9 mouse cellular contexts compared by ENCODE assay signal in the genomic region with DNA sequence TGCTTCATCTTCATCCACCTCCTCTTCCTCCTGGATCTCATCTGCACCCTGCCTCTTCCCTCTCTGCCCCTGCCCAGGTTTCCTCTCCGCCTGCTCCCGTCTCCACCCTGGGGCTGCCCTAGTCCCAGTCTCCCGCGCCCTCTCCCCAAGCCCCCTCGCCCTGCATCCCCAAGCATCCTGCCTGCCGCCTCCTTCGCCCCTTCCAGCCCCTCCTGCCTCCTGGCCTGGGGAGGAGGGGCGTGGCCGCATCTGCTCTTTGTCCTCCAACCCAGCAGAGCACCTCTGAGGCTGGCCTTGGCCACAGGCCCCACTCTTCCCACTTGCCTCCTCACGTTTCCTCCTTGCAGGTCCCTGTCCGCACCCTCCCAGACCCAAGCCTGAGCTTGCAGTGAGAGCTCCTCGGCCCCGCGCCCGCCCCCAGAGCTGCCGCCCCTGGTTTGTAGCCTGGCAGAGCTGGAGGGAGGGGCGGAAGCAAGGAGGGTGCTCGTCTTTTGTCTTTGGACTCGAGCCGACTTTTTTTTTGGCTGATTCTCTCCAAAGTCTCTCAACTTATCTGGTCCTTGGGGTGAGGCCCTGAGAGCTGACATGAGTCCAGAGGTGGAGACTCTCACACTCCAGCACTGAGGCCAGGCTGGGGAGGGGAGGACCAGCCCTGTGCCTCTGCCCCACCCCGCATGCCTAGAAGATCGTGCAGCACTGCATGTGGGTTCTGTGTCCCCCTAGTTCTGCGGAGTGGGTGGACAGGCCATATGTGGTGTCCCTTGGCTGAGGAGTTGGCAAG. TPM values are rescaled to one million over a fixed set of nuclear protein-coding genes. Genes with fewer than 3 reads are reported as not detected.
DNase-seq lines count a peak whose midpoint lies in the region; ATAC-seq and TF ChIP-seq lines count a peak whose summit lies in the region.
"Had no signal": no experiment of that assay in that cellular context is flagged by ENCODE, and none has a peak within 500 bp of the region (broad histone marks: within the 10 kb centered on the region; RNA-seq: fewer than 3 reads in every experiment).

No protein-coding gene starts in this region.

- DNase-seq in adrenal gland, adult (ENCODE audit: inconsistent age in 2 of 2, low spot score in 1 of 2): peak; percentile 81 to 97
- DNase-seq in left cerebral cortex, postnatal 14 days (ENCODE audit: low spot score in 2 of 2): peak; percentile 66 to 69
- peak; percentile 88 for DNase-seq in midbrain, embryonic 11.5 days (ENCODE audit: low spot score, missing footprints)
- DNase-seq in telencephalon, adult 2 months (ENCODE audit: low read depth, low spot score): peak; percentile 75
- no peak for DNase-seq in thymus, postnatal 10 days (ENCODE audit: low spot score in 2 of 2)

- no peaks in the 10 kb centered on the region for H3K9me3 ChIP-seq in E14TG2a.4 (ENCODE audit: low read length)
- no peaks in the 10 kb centered on the region for H3K9me3 ChIP-seq in embryonic facial prominence, embryonic 15.5 days (replicated peaks)
- H3K9me3 ChIP-seq in heart, embryonic 15.5 days (replicated peaks): no peaks in the 10 kb centered on the region
- H3K9me3 ChIP-seq in midbrain, embryonic 11.5 days (ENCODE audit: control insufficient read depth, low read length): no peaks in the 10 kb centered on the region

- peak overlapping the region; percentile 9; the same call in 1 of the 2 replicates for H3K9ac ChIP-seq in embryonic facial prominence, embryonic 15.5 days
- H3K9ac ChIP-seq in heart, embryonic 15.5 days: peak overlapping the region; percentile 43
- peak overlapping the region; percentile 54 for H3K9ac ChIP-seq in midbrain, embryonic 11.5 days (ENCODE audit: low read length)

- H3K27ac ChIP-seq in embryonic facial prominence, embryonic 15.5 days (replicated peaks): peak overlapping the region; percentile 78
- peak overlapping the region; percentile 81 for H3K27ac ChIP-seq in heart, embryonic 15.5 days
- H3K27ac ChIP-seq in midbrain, embryonic 11.5 days (ENCODE audit: low read depth, low read length): peak overlapping the region; percentile 68

- H3K4me2 ChIP-seq in embryonic facial prominence, embryonic 15.5 days (replicated peaks): peak overlapping the region; percentile 61
- peak overlapping the region; percentile 63 for H3K4me2 ChIP-seq in heart, embryonic 15.5 days
- peak overlapping the region; percentile 48 for H3K4me2 ChIP-seq in midbrain, embryonic 11.5 days

- ATAC-seq in embryonic facial prominence, embryonic 15.5 days (ENCODE audit: insufficient number of reproducible peaks, low FRiP score, low TSS enrichment, low read depth): peak; percentile 26
- peak; percentile 29 for ATAC-seq in heart, embryonic 15.5 days (replicated peaks; ENCODE audit: insufficient number of reproducible peaks, insufficient read depth, low FRiP score, low read depth)
- peak; percentile 24; the same call in 1 of the 2 replicates for ATAC-seq in midbrain, embryonic 11.5 days (ENCODE audit: low FRiP score)

- TF ChIP-seq CTCF in E14TG2a.4 (conservative IDR thresholded peaks at IDR 0.05; ENCODE audit: low read length): no peak

- intact Hi-C loops in left cerebral cortex, postnatal 14 days (cut with DNase I): no loop called here

- 20% methylated on average over 23 of the region's 23 CpGs for WGBS in embryonic facial prominence, embryonic 15.5 days
- WGBS in heart, embryonic 15.5 days: 15% methylated on average over 23 of the region's 23 CpGs
- 16% methylated on average over 23 of the region's 23 CpGs for WGBS in midbrain, embryonic 11.5 days

- peaks cover 15% of the 10 kb centered on the region; the same call in 1 of the 2 replicates for H3K27me3 ChIP-seq in E14TG2a.4 (ENCODE audit: insufficient read depth, low read length)
- H3K27me3 ChIP-seq in embryonic facial prominence, embryonic 15.5 days: no peaks in the 10 kb centered on the region
- H3K27me3 ChIP-seq in heart, embryonic 15.5 days: peaks cover 4% of the 10 kb centered on the region
- no peaks in the 10 kb centered on the region for H3K27me3 ChIP-seq in midbrain, embryonic 11.5 days (ENCODE audit: control insufficient read depth, insufficient read depth, low read length)

- H3K4me1 ChIP-seq in E14TG2a.4 (replicated peaks; ENCODE audit: low read depth, low read length): peaks cover 81% of the 10 kb centered on the region
- H3K4me1 ChIP-seq in embryonic facial prominence, embryonic 15.5 days: peaks cover 39% of the 10 kb centered on the region
- peaks cover 56% of the 10 kb centered on the region for H3K4me1 ChIP-seq in heart, embryonic 15.5 days (replicated peaks)
- H3K4me1 ChIP-seq in midbrain, embryonic 11.5 days (ENCODE audit: control insufficient read depth, insufficient read depth, low read length): peaks cover 37% of the 10 kb centered on the region

- H3K4me3 ChIP-seq in E14TG2a.4 (replicated peaks; ENCODE audit: low read length): peak overlapping the region; percentile 72
- peak overlapping the region; percentile 34 for H3K4me3 ChIP-seq in embryonic facial prominence, embryonic 15.5 days (replicated peaks)
- H3K4me3 ChIP-seq in heart, embryonic 15.5 days: peak overlapping the region; percentile 36
- H3K4me3 ChIP-seq in midbrain, embryonic 11.5 days (ENCODE audit: low read depth, low read length): peak overlapping the region; percentile 25

- peaks cover 35% of the 10 kb centered on the region for H3K36me3 ChIP-seq in E14TG2a.4 (ENCODE audit: insufficient read depth, low read length)
- H3K36me3 ChIP-seq in embryonic facial prominence, embryonic 15.5 days: peaks cover 30% of the 10 kb centered on the region
- H3K36me3 ChIP-seq in heart, embryonic 15.5 days: peaks cover 6% of the 10 kb centered on the region
- H3K36me3 ChIP-seq in midbrain, embryonic 11.5 days (ENCODE audit: control insufficient read depth, insufficient read depth, low read length): peaks cover 5% of the 10 kb centered on the region

RNA-seq across cellular contexts. Expression of a gene that starts 9.1 kb away (rescaled TPM):
- polyA plus RNA-seq in embryonic facial prominence, embryonic 15.5 days (2015; fragmentation: Nextera tagmentation; extraction: Ambion mirVana): 59.0 and 62.5 TPM in 2 replicates
- 19.1 and 28.5 TPM in 2 replicates for polyA plus RNA-seq in heart, embryonic 15.5 days (2015; fragmentation: Nextera tagmentation; extraction: Ambion mirVana)
- 100 to 1,000 TPM; 288 to 291 TPM for total RNA-seq in left cerebral cortex, postnatal 14 days (2021)
- polyA plus RNA-seq in midbrain, embryonic 11.5 days (2014; fragmentation: Nextera tagmentation; extraction: Ambion mirVana): 59.1 and 60.5 TPM in 2 replicates

RNA-seq across cellular contexts. Expression of a gene that starts 31.0 kb away (rescaled TPM):
- polyA plus RNA-seq in embryonic facial prominence, embryonic 15.5 days (2015; fragmentation: Nextera tagmentation; extraction: Ambion mirVana): 2.7 and 3.4 TPM in 2 replicates
- polyA plus RNA-seq in heart, embryonic 15.5 days (2015; fragmentation: Nextera tagmentation; extraction: Ambion mirVana): 0.21 and 0.60 TPM in 2 replicates
- total RNA-seq in left cerebral cortex, postnatal 14 days (2021): not detected
- polyA plus RNA-seq in midbrain, embryonic 11.5 days (2014; fragmentation: Nextera tagmentation; extraction: Ambion mirVana): 0.07 and 0.34 TPM in 2 replicates
- total RNA-seq: common myeloid progenitor, adult 5-6 weeks had no signal

RNA-seq across cellular contexts. Expression of a gene that starts 31.2 kb away (rescaled TPM):
- polyA plus RNA-seq in embryonic facial prominence, embryonic 15.5 days (2015; fragmentation: Nextera tagmentation; extraction: Ambion mirVana): 2.8 and 4.1 TPM in 2 replicates
- polyA plus RNA-seq in heart, embryonic 15.5 days (2015; fragmentation: Nextera tagmentation; extraction: Ambion mirVana): 1.3 and 1.5 TPM in 2 replicates
- total RNA-seq in left cerebral cortex, postnatal 14 days (2021): 10 to 100 TPM; 39.0 to 47.2 TPM
- 2.0 and 2.3 TPM in 2 replicates for polyA plus RNA-seq in midbrain, embryonic 11.5 days (2014; fragmentation: Nextera tagmentation; extraction: Ambion mirVana)

RNA-seq across cellular contexts. Expression of a gene that starts 31.7 kb away (rescaled TPM):
- 49.1 and 68.9 TPM in 2 replicates for polyA plus RNA-seq in embryonic facial prominence, embryonic 15.5 days (2015; fragmentation: Nextera tagmentation; extraction: Ambion mirVana)
- polyA plus RNA-seq in heart, embryonic 15.5 days (2015; fragmentation: Nextera tagmentation; extraction: Ambion mirVana): 22.6 and 38.7 TPM in 2 replicates
- total RNA-seq in left cerebral cortex, postnatal 14 days (2021): 10 to 100 TPM; 30.8 to 39.2 TPM
- polyA plus RNA-seq in midbrain, embryonic 11.5 days (2014; fragmentation: Nextera tagmentation; extraction: Ambion mirVana): 6.1 and 8.3 TPM in 2 replicates

RNA-seq across cellular contexts. Expression of a gene that starts 41.7 kb away (rescaled TPM):
- 0.83 TPM in 1 of 2 replicates, not detected in the other for polyA plus RNA-seq in embryonic facial prominence, embryonic 15.5 days (2015; fragmentation: Nextera tagmentation; extraction: Ambion mirVana)
- not detected in 2 replicates for polyA plus RNA-seq in heart, embryonic 15.5 days (2015; fragmentation: Nextera tagmentation; extraction: Ambion mirVana)
- not detected for total RNA-seq in left cerebral cortex, postnatal 14 days (2021)
- not detected in 2 replicates for polyA plus RNA-seq in midbrain, embryonic 11.5 days (2014; fragmentation: Nextera tagmentation; extraction: Ambion mirVana)
- total RNA-seq: common myeloid progenitor, adult 5-6 weeks had no signal

Comparison
In these comparisons a context has a peak if more than half of its experiments do, and no peak if none do; other contexts are left out.
1. DNase-seq: peak in adrenal gland, adult (2 of 2), left cerebral cortex, postnatal 14 days (2 of 2), midbrain, embryonic 11.5 days (single experiment) and telencephalon, adult 2 months (single experiment); none in thymus, postnatal 10 days (0 of 2).
2. Peak in every context shown above with its lines, with median percentiles within 50 percentile points of each other: H3K4me3 ChIP-seq, ATAC-seq, H3K27ac ChIP-seq, H3K4me2 ChIP-seq and H3K9ac ChIP-seq.